Mouse (Mus musculus) left cerebral cortex, adult 9 months (tissue): ENCODE data around the gene Ttc39b.

Experiments
- DNase-seq, 2 experiments: peaks; one replicate each; pipeline ENCODE4 v3.0.0; 2022; ENCODE audit warnings: low spot score in 2 of 2

Ttc39b gene

DNA sequence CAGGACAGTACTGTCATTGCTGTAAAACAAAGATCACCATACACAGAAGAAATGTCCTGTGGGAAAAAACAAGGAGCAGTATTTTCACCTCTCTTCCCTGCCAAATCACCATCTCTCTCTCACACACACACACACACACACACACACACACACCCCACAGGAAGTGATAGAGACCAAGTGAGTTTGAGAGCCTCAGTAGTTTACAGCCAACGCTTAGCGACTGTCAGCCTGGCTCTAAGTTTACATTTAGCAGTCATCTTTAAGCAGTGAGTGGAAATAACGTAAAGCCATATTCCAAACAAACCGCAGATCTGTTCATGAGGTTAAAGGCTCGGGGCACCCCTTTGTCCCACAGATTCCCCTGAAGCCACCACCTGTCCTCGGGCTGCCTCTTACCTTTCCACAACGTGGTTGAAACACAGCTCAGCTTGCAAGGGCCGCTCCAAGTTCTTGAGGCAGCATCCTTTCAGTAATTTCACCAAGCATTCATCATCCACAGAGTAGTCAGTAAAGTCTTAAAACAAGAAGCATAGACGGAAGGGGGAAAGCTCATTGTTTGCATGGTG lies 91.7 kb downstream of the Ttc39b start:
- no peak for DNase-seq

DNA sequence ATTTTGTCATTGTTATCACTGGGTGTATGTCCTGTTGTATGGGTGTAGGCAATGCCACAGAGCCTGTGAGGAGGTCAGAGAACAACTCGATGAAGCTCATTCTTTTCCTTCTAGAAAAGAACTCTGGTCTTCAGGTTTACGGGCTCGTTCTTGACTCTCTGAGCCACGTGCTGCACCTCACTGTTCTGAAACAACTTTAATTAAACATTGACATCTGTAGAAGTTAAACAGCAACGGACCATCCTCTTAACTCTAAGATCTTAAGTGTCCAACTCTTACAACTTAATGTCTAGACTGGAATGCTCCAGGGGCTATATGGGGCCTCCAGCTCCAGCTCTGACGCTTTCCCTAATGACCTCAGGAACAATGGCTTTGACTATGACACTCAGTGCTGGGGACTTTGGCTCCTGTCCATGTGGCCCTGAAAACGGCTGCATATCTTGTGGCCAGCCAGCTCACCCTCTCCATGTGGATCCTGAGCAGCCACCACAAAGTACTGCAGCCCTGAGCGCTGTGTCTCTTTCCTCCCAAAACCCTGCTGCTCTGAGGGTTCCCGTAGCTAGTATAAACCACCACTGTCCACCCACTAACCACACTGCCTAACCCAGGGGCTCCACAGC lies 95.3 kb downstream of the Ttc39b start:
- DNase-seq: no peak

DNA sequence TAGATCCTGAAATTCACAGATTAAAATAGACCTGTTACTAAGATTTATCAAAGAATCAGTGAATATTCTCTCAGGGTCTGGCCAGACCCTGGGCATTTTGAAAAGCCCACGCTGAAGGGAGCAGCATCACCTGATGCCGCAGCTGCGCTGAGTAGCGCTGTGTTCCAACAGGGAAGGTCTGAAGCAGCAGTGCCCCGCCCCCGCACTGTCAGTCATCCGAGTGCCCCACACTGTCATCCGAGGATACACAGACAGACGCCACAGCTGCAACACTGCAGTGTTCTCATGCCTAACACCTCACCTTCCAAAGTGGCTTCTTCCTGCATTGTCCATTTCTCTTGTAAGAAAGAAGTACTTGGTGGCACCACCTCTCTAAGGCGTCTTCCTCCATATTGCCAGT lies 96.0 kb downstream of the Ttc39b start:
- DNase-seq: no peak

DNA sequence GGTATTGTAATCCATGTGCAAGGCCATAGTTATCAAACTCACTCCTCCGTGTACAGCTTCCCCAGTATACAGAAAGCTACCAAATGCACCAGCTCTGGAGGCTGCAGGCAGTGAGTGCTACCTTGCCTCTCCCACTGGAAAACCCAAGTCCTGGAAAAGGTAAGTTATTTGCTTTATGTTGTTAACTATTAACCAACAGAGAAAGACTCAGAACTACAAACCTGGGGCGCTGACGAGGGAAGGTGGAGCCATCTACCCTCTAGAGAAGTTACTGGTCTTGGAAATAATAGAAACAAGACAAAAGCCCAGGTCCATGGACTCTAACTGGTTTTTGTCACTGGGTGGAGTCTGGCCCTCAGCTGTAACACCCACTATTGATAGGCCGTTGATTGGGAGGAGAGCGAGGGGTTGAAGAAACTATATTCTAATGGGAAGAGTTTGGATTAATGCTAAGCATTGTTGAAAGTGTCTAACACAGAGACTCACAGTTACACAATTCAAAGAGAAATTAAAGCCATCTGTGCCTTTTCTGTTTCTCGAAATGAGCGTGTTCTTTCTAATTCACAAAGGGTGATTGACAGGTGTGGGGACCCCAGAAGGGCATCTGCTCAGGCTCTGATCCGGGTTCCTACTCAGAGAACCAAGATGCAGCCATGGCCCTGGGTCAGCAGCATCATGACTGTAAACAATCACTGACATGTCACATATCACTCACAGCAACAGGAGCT lies 98.3 kb downstream of the Ttc39b start:
- DNase-seq: no peak

DNA sequence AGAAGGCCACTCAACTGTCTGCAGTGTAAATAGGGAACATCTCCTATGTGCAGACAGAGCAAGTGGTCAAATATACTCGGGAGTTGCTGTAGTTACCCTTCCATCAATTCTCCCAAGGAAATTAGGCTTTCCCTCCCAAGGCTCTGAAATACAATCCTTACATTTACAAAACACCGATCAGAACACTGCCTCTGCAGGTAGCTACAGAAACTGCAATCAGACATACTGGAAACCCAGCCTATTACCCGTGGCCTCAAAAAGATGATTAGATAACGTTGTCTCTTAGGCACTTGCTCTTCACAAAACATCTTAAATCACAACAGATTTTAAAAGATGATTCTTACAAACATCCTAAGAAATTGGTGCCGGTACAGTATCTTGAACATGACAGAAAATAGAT lies 99.8 kb downstream of the Ttc39b start:
- DNase-seq: no peak

DNA sequence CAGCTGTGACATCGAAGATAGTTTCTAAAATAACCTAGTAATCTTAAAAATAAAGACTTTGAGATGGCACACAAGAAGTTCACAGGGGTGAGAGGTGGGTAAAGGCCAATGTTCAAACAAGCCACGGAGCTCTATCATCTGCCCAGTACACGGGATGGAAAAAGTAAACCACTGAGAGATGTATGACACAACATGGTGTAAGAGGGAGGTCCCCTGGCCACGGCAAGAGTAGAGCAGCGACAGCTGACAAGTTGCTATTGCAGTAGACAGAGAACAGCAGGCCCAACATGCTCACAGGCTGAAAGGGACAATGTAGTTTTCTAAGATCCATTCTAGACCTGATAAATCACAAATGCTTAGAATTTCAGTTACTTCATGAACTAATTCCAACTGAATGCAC lies 100.9 kb downstream of the Ttc39b start:
- no peak for DNase-seq

DNA sequence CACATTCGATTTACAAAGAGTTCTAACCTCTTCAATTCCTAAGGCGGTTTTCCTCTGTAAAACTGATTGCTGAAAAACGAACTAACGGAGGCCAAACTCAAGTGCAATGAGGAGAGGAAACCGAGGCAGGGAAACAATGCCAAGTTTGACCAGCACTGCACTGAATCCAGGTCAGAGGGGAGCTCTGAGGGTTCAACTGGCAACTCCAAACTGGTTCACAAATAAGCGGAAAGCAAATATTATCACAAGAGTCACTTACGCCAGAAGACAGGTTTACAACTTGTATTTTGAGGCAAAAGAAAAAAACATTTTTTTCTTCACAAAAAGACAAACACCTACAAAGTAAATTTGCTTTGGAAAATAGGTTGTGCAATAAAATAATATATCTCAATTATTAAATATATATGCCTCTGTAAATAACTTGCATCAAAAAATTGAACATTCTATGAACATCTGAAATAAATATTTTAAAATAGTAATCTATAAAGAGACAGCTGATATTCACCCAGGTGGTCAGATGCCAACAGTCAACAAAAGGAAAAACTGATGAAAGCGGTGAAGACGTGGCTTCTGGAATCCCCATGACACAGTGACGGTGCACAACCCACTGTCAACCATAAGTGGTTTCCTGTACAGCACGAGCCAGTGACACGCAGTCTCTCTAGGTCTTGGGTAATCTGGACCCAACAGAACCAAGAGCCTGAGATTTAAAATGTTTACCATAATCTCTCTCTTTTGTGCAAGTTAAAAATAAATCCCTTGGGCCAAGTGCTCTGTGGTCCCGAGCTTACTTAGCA lies 103.1 kb downstream of the Ttc39b start:
- no peak for DNase-seq

DNA sequence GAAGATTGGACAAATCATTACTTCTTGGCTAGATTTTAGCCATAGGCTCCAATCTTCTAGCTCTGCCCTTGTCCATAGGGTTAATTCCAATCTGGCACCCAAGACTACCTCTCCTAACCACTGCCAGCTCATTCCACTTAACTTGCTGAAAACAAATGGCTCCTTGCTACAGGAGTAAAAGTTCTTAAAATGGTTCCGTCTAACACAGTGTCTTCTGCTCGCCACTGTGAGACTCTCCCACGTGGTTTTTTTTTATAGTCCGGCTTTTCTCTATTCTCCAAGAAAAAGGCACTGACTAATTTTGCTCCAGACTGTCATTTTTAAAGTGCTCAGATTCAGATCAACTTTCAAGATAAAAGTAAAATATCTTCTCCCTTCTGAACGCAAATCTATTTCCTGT lies 104.8 kb downstream of the Ttc39b start:
- DNase-seq: no peak

DNA sequence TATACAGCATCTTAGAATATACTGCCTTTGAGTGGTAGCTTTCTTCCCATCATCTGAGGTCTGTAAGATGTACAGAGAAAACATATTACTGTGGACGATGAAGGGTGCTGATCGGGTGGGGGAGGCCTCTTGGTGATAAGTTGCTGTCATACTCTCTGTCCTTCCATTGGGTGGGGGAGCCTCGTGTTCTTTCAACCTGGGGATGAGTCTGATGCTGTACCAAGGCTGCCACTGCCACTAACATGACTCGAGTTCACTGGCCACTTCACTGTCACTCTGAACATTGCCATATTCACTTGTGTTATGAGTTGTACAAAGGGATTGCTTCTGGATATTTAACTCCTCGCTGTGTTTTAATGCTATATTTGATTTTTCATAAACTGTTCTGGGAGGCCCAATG lies 106.9 kb downstream of the Ttc39b start:
- no peak for DNase-seq

DNA sequence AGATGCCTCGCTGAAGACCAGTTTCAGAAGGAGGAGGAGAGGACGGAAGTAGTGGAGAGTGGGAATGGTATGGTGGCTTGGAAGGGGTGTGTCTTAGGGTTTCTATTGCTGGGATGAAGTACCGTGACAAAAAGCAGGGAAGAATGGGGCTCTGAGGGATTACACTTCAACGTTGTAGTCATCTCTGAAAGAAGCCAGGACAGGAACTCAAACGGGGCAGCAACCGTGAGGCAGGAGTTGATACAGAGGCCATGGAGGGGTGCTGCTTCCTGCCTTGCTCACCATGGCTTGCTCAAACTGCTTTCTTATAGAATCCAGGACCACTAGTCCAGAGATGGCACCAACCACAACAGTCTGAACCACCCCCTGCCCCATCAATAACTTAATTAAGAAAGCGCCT lies 107.7 kb downstream of the Ttc39b start:
- DNase-seq: no peak

DNA sequence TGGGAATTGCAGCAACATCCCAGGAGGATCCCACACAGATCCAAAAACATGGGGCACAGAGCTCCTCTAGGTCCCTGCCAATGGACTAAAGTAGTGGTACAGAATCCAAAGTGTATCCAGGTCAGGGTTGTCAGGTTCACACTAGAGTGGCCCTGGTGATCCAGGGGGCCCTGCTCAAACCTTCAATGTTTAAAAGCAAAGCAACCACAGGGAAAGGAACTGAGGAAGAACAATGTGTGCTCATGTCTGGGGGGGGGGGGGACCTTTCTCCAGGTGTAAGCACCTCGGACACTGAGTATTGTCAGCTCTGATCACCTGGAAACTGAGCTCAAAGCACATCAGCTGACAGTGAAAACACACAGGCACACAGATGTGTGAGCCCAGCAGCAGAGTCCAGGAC lies 108.3 kb downstream of the Ttc39b start:
- DNase-seq: no peak

DNA sequence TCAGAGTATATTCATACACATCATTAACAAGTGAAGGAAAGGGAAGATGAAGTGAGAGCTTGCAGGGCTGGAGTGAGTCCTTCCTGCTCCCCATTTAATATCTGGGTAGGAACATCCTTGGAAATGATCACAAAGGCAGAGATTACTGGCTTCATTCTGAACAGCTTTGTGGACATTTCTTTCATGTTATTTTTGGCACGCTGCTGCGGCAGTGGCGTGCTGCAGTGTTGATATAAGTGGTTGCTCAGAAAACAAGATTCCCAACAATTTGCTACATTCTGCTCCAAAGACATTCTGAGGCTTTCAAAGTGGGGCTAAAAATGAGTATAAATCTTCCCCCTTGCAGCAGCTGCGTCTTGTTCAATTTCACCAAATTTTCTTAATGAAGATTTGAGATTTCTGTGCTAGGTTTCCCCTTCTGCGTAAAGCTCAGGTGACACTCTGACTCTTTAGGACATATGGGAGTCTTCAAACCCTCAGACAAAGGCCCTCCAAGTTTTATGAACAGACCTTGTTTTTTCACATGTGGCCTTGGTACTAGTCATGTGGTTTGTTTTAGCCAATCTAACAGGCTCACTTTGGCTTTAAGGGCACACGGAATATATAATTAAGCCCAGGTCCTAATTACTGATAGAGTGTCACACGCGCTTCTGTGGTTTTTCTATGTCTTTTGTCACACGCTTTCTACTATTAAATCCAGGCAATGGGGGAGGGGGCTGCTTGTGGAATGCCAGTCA lies 109.1 kb downstream of the Ttc39b start:
- no peak for DNase-seq

DNA sequence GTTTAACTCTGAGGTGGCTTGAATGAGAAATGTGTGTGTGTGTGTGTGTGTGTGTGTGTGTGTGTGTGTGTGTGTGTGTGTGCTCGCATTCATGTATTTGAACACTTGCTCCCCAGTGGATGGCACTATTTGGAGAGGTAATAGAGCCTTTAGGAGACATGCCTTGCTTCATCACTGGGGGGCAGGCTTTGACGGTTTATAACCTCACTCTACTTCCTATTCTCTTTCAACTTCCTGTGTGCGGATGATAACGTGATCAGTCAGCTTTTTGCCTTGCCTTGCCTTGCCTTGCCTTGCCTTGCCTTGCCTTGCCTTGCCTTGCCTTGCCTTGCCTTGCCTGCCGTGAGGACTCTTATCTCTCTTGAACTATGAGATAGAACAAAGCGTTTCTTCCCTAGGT lies 110.3 kb downstream of the Ttc39b start:
- no peak for DNase-seq

DNA sequence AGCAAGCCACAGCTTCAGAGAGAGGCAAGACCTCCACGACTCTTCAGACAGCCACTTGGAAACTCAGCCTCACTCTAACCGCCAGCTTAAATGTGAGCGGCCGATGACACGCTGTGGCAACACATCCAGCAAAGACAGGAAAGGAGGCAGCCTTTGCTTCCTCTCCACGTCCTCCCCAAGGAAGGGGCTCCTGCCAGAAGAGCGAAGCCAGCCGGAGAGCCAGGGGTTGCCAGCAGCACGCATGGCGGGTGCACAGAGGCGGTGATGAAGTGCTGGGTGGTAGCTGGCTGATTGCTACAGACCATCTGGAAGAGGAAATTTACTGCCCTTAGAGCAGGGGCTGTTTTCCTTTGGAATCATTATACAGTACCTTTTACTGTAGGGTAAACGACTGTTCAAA lies 112.3 kb downstream of the Ttc39b start:
- DNase-seq: no peak

DNA sequence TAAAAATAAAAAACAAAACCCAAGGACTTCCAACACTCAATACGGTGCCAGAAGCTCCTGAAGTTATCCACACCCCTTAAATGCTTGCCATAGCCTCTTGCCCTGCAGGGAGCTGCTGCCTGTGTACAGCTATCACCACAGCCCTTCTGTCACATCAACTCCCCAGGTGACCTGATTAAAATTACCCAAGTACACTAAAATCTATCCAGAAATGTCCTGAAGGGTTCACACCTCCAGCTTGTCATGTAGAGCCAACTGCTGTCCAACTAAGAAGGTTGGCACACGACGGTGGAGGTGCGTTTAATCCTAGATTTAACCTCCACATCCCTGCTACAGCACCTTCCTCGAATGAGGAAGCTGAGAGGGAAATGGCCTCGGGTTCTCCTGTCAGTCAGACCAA lies 113.6 kb downstream of the Ttc39b start:
- DNase-seq: no peak

DNA sequence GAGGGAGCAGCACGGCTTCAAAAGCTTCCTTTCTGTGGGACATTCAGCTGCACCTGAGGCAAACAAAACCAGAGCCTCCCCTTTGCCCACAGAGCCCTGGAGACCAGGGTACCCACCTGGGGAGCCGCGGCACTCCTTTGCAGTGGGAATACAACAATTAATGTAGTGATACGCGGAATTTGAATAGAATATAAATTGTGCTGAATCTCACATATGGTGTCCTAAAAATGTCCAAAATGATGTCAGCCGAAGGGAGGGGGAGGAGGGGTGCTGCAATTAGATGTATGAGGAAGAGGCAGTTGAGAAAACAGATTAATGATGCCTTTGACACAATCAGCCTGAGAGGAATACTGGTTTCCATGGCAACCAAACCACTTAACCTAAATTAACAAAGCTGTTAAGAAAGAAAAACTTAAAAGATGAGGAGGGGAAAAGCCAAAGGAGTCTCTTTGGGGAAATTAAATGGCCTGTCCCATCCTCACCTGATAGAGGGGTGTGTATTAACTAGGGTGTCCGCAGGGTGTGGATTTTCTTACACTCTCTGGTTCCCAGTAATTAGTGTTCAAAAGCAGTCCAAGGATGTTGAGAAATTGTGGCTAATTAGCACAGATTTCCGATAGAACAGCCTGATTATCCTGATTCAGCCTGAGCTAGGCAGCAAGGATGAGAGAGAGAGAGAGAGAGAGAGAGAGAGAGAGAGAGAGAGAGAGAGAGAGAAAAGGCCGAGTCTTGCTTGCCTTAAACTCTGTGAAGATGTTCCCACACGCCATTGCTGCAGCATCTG lies 117.1 kb downstream of the Ttc39b start:
- DNase-seq: peak in 1 of 2 experiments; percentile 42

DNA sequence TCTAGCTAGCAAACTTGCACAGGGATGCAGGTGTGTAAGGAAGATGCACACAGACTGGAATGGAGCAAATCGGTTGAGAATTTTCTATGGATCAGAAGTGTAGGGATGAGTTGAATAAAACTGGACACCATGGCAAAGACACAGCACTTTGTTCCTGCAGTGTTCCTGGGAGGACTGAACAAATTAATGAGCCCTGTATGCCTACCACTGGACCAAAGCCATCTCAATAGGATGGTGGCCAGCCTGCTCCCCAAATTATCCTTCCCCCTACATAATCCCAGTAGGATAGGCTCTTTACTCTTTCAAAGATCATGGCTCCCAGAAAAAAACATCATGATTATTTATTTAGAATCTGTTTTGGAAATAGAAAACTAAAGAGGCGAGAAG lies 117.6 kb downstream of the Ttc39b start:
- DNase-seq: no peak

DNA sequence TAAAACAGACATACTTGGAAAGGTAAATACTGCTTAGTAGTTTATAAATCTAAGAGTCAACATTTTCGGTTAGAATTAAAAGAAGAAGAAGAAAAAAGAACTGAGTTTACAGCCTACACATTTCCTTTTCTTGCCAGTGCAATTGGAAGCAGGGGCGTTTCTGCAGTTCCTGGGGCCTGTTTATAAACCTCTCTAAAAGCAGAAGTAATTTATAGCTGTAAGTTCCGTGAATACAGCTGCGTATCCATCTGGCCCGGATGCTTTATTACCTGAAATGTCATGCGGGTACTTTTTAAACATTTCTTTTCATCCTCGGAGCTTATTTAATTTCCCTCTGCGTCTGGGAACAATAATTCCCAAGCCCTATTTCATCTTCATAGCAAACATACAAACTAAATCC lies 124.7 kb downstream of the Ttc39b start:
- peak in 1 of 2 experiments; percentile 64 for DNase-seq

DNA sequence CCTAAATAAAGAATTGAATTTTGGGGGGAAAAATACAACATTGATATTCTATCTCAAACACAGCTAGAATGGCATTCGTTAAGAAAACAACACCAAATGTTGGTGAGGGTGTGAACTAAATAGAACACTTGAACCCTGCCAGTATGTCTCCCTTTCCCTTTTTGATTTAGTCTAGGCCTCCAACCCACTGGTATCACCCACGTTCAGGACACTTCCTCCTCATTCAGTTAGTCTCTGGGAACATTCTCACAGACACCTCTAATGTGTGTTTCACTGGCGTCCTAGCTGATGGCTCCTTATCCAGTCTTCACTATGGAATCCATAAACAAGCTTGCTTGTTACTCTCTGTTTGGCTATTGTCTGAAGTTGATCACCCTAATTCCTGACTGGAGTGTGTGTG lies 125.9 kb downstream of the Ttc39b start:
- DNase-seq: no peak

DNA sequence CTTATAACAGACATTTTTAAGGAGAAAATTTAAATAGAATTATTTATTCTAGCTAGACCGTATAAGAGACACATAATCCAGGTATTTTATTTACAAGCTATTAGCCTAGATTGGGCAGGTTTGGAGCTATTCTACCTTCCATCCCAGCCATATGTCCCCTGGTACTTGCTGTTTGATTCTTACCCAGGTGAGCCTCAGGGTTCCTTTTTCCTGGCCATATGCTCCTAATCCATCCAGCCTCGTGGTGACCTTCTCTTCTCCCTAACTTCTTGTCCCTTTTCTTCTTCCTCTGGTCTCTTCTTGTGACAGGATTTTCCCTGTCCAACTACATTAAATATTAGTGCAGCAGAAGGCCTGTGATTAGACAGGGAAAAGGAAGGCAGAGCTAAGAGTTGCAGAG lies 134.3 kb downstream of the Ttc39b start:
- no peak for DNase-seq

DNA sequence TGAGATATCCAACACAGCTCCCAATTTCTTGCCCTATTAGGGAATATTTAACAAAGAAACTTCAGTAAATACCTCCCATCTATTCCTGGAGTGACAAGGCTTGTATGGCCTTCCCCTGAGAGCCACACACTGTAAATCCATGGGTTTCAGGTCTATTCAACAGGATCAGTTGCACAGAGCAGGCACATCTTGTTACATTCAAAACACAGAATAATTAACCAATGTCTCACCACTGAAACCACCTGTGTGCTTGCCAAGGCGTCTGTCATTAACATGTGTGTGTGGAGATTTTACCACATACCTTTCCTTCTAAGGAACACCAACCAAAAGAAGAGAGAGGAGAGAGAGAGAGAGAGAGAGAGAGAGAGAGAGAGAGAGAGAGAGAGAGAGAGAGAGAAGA lies 136.7 kb downstream of the Ttc39b start:
- DNase-seq: no peak
